Mouse (Mus musculus) adrenal gland, adult 8-10 months (tissue): Measurements from ENCODE around the gene Syce2. TPM values are rescaled to one million over a fixed set of nuclear protein-coding genes. Genes with fewer than 3 reads are reported as not detected.

ENCODE experiments used
- DNase-seq: peaks from one replicate; pipeline ENCODE4 v3.0.0; 2022
- total RNA-seq, 4 experiments: library from RNA; stranded (reverse); gene quantifications; 2 replicates each; pipeline ENCODE4 v1.2.4; 2022

Gene Syce2
- total RNA-seq, 4 experiments from 2014 or later, result 6.1 to 9.1 (median 7.1) TPM

GRCm38 (mm10) chr8:84844397-84845070, 27.4 kb upstream of the Syce2 start:
- DNase-seq, result no peak

DNA sequence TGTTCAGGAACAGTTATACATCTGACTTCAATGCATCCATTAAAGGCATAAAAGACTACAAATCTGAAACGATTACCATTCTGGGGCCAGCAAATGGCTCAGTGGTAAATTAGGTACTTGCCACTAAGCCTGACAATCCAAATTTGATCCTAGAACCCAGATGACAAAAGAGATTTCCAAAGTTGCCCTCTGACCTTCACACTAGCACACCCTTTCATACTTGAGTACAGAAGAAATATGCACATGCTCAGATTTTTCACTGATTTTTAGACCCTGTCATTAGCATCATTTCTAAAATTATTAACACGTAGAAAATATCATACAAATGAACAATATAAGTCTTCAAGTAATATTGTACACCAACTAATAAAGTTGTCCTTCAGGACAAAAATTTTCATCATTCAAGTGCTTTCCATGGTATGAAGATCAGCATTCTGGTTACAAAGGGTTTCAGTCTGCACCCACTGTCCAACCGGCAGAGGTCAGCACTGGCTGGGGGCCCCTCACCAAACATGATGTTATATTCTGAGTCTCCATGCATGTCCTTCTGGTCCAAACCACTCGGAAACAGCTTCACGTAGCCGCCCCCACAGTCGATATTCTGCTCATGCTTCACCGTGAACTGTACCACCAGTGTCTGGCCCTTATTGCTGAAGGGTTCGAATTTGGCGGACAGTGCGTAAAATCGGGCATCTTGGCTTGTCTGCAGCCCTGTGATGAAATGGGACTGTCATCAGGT, 26.4 kb upstream of the Syce2 start:
- no peak for DNase-seq

GRCm38 (mm10) chr8:84846094-84846721, 25.7 kb upstream of the Syce2 start:
- no peak for DNase-seq

- peak; percentile 100 for DNase-seq
These were observed 25.0 kb upstream of the Syce2 start, which contains the start of gene Calr for GRCm38 (mm10) chr8:84846722-84847572. Gene Calr (minus strand): TSS chr8:84846934.

- DNase-seq, result no peak
These were observed 24.1 kb upstream of the Syce2 start for GRCm38 (mm10) chr8:84847684-84848435.

GRCm38 (mm10) chr8:84856434-84856833, 15.5 kb upstream of the Syce2 start:
- DNase-seq, result no peak

GRCm38 (mm10) chr8:84856864-84857441, 15.0 kb upstream of the Syce2 start, which contains the start of gene Farsa:
Gene Farsa (plus strand): TSS chr8:84856989.
- peak; percentile 90 for DNase-seq

DNA sequence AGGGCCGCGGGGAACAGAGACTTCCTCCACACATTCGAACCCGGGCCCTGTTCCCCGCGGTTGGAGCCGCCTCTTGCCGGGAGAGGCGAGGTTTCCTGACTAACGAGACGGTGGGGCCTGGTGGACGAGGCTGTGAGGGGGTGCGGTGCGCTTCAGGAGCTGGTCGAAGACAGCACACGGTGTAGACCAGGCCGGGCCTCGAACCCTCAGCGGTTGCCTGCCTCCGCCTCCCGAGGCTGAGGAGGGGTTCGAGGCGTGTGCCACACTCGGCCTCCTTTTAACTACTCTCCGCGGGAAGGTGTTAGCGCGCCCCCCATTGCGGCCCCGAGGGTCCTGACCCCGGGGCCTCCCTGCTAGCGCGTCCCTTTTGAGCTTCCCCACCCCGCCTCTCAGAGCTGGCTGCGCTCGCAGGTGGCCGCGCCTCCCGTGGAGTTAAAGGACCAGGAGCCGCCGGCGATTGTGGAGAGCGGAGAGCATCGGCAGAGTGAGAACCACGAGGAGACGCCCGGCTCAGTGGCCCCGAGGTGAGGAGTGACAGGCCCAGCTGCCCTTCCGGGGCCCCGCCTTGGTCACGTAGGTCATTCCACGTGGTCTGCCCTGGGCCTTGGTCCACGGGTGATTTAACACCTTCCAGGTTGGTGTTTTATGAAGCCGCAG, 526 bp downstream of the Syce2 start:
- no peak for DNase-seq

GRCm38 (mm10) chr8:84873016-84873415, 1.1 kb downstream of the Syce2 start:
- DNase-seq, result no peak

- no peak for DNase-seq
These were observed 2.4 kb downstream of the Syce2 start for GRCm38 (mm10) chr8:84874339-84874738.

- no peak for DNase-seq
These were observed 5.6 kb downstream of the Syce2 start for GRCm38 (mm10) chr8:84877297-84878035.

DNA sequence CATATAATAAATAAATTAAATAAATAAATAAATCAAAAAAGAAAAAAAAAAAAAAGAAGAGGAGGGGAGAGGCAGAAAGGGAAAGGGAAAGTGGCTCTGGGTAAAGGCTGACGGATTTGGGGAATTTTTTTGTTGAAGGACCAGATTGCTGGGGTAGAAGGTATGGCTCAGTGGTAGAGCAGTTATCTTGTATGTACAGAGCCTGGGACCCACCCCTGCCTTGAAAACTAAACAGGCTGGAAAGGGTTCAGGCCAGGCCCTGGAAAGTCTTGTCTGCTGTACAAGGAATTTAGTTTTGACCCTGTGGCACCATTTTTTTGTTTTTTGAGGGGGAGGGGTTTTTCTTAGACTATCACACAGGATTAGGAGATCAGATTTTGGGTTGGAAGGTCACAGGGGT, 7.0 kb downstream of the Syce2 start:
- no peak for DNase-seq

GRCm38 (mm10) chr8:84884728-84885127, 12.8 kb downstream of the Syce2 start:
- DNase-seq, result no peak

DNA sequence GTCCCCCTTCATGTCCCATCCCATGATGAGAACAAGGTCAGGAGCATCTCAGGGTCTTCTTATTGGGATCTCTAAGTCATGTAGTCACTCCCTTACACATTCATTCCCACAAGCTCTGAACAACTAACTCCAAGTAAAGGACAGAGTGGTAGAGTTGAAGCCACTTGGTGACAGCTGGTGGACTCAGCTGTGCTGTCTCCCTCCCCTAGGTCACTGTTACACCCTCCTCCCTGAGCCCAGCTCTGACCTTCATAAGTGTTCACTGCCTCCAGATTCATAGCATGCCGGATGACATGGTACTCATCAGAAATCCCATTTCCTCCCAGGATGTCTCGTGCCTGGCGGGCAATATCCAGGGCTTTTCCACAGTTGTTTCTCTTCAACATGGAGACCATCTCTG, 16.4 kb downstream of the Syce2 start:
- DNase-seq, result no peak

GRCm38 (mm10) chr8:84889141-84889540, 17.2 kb downstream of the Syce2 start:
- no peak for DNase-seq

- no peak for DNase-seq
These were observed 21.2 kb downstream of the Syce2 start for GRCm38 (mm10) chr8:84892993-84893708.

GRCm38 (mm10) chr8:84893709-84894134, 21.8 kb downstream of the Syce2 start, which contains the start of gene Gcdh:
Gene Gcdh (minus strand): TSS chr8:84893921.
- DNase-seq, result peak; percentile 95

- DNase-seq, result no peak
These were observed 24.1 kb downstream of the Syce2 start for GRCm38 (mm10) chr8:84895963-84896362.

DNA sequence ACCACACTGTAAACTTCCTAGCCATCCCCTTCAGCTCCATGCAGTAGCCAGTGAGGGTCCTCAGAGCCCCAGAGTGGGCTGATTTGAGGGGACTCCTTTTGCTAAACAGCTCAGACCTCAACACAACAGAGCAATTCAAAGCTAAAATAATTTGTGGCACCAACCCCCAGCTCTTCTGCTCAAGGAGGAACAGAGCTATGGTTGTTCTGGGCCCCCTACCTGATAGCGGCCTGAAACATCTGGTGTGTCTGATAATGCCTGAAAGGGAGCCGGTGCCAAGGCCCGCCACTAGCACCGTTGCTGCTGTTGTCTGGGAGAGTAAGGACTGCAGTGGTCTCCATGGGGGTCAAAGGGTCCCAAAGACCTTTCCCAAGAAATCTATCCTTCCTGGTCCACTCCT, 29.2 kb downstream of the Syce2 start:
- no peak for DNase-seq
